Mouse (Mus musculus): ENCODE data around the gene Kbtbd7. TPM values are rescaled to one million over a fixed set of nuclear protein-coding genes. Genes with fewer than 3 reads are reported as not detected.

Gene Kbtbd7
- total RNA-seq, 2 experiments from 2014 or later = 38.2 to 38.8 TPM

GRCm38 (mm10) chr14:79460401-79460800, 34.1 kb downstream of the Kbtbd7 start:
- Histone ChIP-seq H3K4me3 (no peak overlapping the region), H3K27ac (no peak overlapping the region)
- no peak for DNase-seq (ENCODE audit: extremely low spot score in 1 of 2, low spot score in 2 of 2)
- no peak for TF ChIP-seq CTCF (IDR thresholded peaks at IDR 0.05)
- intact Hi-C loops (cut with DNase I) = no loop called here

DNA sequence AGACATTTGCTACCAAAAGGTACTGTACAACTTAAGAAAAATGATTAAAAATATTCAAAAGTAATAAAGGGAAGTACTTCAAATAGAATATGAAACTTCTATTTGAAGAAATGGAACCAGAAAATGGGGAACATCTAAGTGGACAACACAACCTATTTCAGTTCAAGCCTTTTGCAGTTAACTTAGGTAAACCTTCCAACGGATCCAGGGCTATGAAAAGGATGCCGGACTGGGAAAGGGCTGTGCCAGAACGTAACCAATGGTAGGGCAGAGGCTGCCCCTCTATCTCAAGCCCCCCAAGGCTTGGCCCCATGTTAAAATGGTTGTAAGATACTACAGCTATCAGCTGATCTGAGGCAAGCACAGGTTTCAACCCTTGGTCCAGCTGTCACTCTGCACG, 34.7 kb downstream of the Kbtbd7 start:
- H3K27ac ChIP-seq = no peak overlapping the region
- no peak overlapping the region for H3K4me3 ChIP-seq
- DNase-seq (ENCODE audit: extremely low spot score in 1 of 2, low spot score in 2 of 2) = no peak
- TF ChIP-seq CTCF (IDR thresholded peaks at IDR 0.05) = no peak
- intact Hi-C loops (cut with DNase I) = no loop called here

DNA sequence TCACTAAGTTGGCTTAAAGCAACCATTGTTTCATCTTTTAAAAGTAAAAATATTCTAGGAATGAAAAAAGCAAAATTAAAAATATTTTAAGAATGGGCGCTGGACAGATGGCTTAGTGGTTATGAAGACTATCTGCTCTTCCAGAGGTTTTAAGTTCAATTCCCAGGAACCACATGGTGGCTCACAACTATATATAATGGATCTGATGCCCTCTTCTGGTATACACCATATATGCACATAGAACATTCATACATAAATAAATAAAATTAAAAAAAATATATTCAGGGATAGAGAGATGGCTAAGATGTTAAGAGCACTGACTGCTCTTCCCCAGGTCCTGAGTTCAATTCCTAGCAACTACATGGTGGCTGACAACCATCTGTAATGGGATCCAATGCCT, 39.3 kb downstream of the Kbtbd7 start:
- intact Hi-C loops (cut with DNase I) = loop anchor here (2.0 to 5.0 kb wide), 3 partner anchors 45 to 343 kb away; no protein-coding TSS in a partner anchor
- peak; percentile 25 for TF ChIP-seq CTCF (IDR thresholded peaks at IDR 0.05)
- H3K4me3 ChIP-seq = no peak overlapping the region
- no peak overlapping the region for H3K27ac ChIP-seq
- no peak for DNase-seq (ENCODE audit: extremely low spot score in 1 of 2, low spot score in 2 of 2)

GRCm38 (mm10) chr14:79467621-79468020, 41.3 kb downstream of the Kbtbd7 start:
- peak; percentile 90 for TF ChIP-seq CTCF (IDR thresholded peaks at IDR 0.05)
- H3K27ac ChIP-seq = no peak overlapping the region
- no peak overlapping the region for H3K4me3 ChIP-seq
- intact Hi-C loops (cut with DNase I) = loop anchor here (2.0 to 5.0 kb wide), 2 partner anchors 73 to 345 kb away; no protein-coding TSS in a partner anchor
- peak; percentile 52 to 64 for DNase-seq (ENCODE audit: extremely low spot score in 1 of 2, low spot score in 2 of 2)

- no peak for TF ChIP-seq CTCF (IDR thresholded peaks at IDR 0.05)
- Histone ChIP-seq H3K4me3 (no peak overlapping the region), H3K27ac (no peak overlapping the region)
- no peak for DNase-seq (ENCODE audit: extremely low spot score in 1 of 2, low spot score in 2 of 2)
- intact Hi-C loops (cut with DNase I) = no loop called here
Observed at GRCm38 (mm10) chr14:79473384-79473783, 47.1 kb downstream of the Kbtbd7 start.

Other genes with a start within 250 kb of the Kbtbd7 start
- gene Zfp957, start 179.1 kb upstream of the Kbtbd7 start, total RNA-seq (2021) = not detected
- 10 to 100 TPM; 33.6 to 44.5 TPM for gene Rgcc, start 124.9 kb upstream of the Kbtbd7 start, total RNA-seq (2021)
- gene Naa16, start 35.7 kb upstream of the Kbtbd7 start, total RNA-seq (2021) = 10 to 100 TPM; 12.4 to 15.9 TPM
- 1 to 10 TPM; 5.0 to 6.7 TPM for gene Mtrf1, start 28.7 kb upstream of the Kbtbd7 start, total RNA-seq (2021)
- gene Kbtbd6, start 25.3 kb downstream of the Kbtbd7 start, total RNA-seq (2021) = 1 to 10 TPM in 1 of 2 experiments, under 1 TPM in 1; 0.72 to 1.2 TPM
- gene Elf1, start 54.7 kb downstream of the Kbtbd7 start, total RNA-seq (2021) = 1 to 10 TPM; 4.1 to 4.6 TPM
- gene Wbp4, start 55.0 kb downstream of the Kbtbd7 start, total RNA-seq (2021) = 10 to 100 TPM; 47.7 to 52.0 TPM
- 10 to 100 TPM; 83.6 to 88.8 TPM for gene Sugt1, start 161.2 kb downstream of the Kbtbd7 start, total RNA-seq (2021)
- 1 to 10 TPM in 1 of 2 experiments, under 1 TPM in 1; 0.59 to 1.5 TPM for gene Cnmd, start 235.7 kb downstream of the Kbtbd7 start, total RNA-seq (2021)

Data from left cerebral cortex, adult 2 months (tissue).